Mouse (Mus musculus) limb, embryonic 12.5 days (tissue): Measurements from ENCODE around the gene Dnttip2. TPM values are rescaled to one million over a fixed set of nuclear protein-coding genes. Genes with fewer than 3 reads are reported as not detected.

Experiments used
- ATAC-seq: fragments of 200-750 bp; cut with Nextera tagmentation; 2 replicates; pipeline ENCODE4 v1.8.0; 2017; ENCODE audit warnings: low read depth, moderate TSS enrichment; ENCODE audit not compliant: insufficient number of reproducible peaks, insufficient read depth, low FRiP score, low TSS enrichment
- H3K27ac ChIP-seq: fragments of 300-500 bp; sonication (generic); 2 replicates; pipeline ENCODE4 v1.5.1; 2016; ENCODE audit warnings: mild to moderate bottlenecking, moderate library complexity
- H3K27me3 ChIP-seq: fragments of 300-500 bp; sonication (generic); 2 replicates; pipeline ENCODE4 v1.6.1; 2016; ENCODE audit warnings: mild to moderate bottlenecking, moderate library complexity
- H3K36me3 ChIP-seq: fragments of 300-500 bp; sonication (generic); 2 replicates; pipeline ENCODE4 v1.6.1; 2016; ENCODE audit warnings: mild to moderate bottlenecking, moderate library complexity
- H3K4me1 ChIP-seq: fragments of 300-500 bp; sonication (generic); replicated peaks from 2 replicates; pipeline ENCODE4 v1.6.1; 2016
- H3K4me2 ChIP-seq: fragments of 300-500 bp; sonication (generic); 2 replicates; pipeline ENCODE4 v1.6.1; 2016; ENCODE audit warnings: mild to moderate bottlenecking, moderate library complexity
- H3K4me3 ChIP-seq: fragments of 300-500 bp; sonication (generic); replicated peaks from 2 replicates; pipeline ENCODE4 v1.5.1; 2016; ENCODE audit warnings: mild to moderate bottlenecking
- H3K9ac ChIP-seq: fragments of 300-500 bp; sonication (generic); replicated peaks from 2 replicates; pipeline ENCODE4 v1.6.1; 2016; ENCODE audit warnings: mild to moderate bottlenecking, moderate library complexity
- H3K9me3 ChIP-seq: fragments of 300-500 bp; sonication (generic); 2 replicates; pipeline ENCODE4 v1.6.1; 2016; ENCODE audit warnings: mild to moderate bottlenecking, moderate library complexity
- WGBS: fragments of 180-500 bp; shearing (Covaris S2); methylation state at CpG from one replicate; pipeline ENCODE4 v1.1.7; 2016; 5-methylcytosine and 5-hydroxymethylcytosine counted together
- polyA plus RNA-seq: library from polyadenylated mRNA; unstranded; fragments of >200 nt; fragmentation: Nextera tagmentation; extraction: Ambion mirVana; gene quantifications from 2 replicates; pipeline ENCODE4 v1.2.1, GENCODE M21; 2016

Gene Dnttip2
- polyA plus RNA-seq, 1 experiment from 2014 or later: 86.5 TPM

GRCm38 (mm10) chr3:122291828-122292227 lies 17.6 kb downstream of the Dnttip2 start:
- no peaks in the 10 kb centered on the region for H3K36me3 ChIP-seq
- H3K4me3 ChIP-seq: peak overlapping the region; percentile 87; the same call in 1 of the 2 replicates
- no peaks in the 10 kb centered on the region for H3K9me3 ChIP-seq
- H3K27ac ChIP-seq: 0 out of 2 replicates have a peak overlapping the region, but pooled peaks have one; percentile 25
- H3K4me1 ChIP-seq: peaks cover 34% of the 10 kb centered on the region
- 65% methylated on average over 12 of the region's 12 CpGs for WGBS
- H3K4me2 ChIP-seq: peak overlapping the region; percentile 71
- no peak overlapping the region for H3K9ac ChIP-seq
- ATAC-seq: no peak
- no peaks in the 10 kb centered on the region for H3K27me3 ChIP-seq

DNA sequence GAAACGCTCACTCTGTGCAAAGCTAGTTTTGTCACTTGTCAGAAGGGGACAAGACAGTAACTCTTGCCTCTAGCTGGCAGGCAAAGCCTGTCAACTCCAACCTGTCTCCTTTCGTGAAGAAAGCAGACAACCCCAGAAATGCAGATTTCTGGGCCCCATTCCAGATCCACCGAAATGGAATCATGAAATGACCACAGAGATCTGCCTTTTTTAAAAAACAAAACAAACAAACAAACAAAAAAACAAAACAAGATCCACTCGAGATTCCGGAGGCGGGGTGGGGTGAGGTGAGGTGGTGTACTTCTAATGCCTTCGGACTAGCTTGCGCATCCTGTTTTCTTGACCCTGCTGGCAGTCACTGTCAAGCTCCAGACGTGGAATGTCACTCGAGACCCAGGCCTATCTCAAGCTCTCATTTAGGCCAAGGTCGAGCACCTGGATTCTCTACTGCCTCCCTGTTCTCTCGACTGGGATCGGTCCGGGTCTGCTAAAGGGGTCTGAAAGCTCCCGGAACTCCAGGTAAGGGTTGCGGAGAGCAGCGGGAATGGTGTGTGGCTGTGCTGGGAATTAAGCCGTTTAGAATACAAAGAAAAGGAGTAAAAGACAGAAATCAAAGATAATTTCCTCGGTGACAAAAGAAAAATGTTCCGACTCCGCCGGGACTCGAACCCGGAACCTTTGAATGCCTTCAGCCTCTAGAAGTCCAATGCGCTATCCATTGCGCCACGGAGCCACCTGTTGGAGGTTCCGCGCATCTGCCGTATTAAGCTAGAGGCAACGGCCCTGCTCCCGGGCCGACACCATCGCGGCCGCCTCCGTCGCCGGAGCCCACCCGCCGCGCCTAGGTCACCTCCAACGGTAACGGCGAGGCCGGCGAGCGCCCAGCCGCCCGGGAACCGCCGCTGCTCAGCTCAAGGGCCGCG lies 18.4 kb downstream of the Dnttip2 start:
- H3K4me1 ChIP-seq: peaks cover 38% of the 10 kb centered on the region
- H3K4me3 ChIP-seq: peak overlapping the region; percentile 87
- peak overlapping the region; percentile 99 for H3K27ac ChIP-seq
- H3K27me3 ChIP-seq: no peaks in the 10 kb centered on the region
- no peaks in the 10 kb centered on the region for H3K36me3 ChIP-seq
- WGBS: 7% methylated on average over 54 of the region's 54 CpGs
- ATAC-seq: peak; percentile 45; the same call in 1 of the 2 replicates
- H3K4me2 ChIP-seq: peak overlapping the region; percentile 71
- H3K9ac ChIP-seq: peak overlapping the region; percentile 93
- no peaks in the 10 kb centered on the region for H3K9me3 ChIP-seq

DNA sequence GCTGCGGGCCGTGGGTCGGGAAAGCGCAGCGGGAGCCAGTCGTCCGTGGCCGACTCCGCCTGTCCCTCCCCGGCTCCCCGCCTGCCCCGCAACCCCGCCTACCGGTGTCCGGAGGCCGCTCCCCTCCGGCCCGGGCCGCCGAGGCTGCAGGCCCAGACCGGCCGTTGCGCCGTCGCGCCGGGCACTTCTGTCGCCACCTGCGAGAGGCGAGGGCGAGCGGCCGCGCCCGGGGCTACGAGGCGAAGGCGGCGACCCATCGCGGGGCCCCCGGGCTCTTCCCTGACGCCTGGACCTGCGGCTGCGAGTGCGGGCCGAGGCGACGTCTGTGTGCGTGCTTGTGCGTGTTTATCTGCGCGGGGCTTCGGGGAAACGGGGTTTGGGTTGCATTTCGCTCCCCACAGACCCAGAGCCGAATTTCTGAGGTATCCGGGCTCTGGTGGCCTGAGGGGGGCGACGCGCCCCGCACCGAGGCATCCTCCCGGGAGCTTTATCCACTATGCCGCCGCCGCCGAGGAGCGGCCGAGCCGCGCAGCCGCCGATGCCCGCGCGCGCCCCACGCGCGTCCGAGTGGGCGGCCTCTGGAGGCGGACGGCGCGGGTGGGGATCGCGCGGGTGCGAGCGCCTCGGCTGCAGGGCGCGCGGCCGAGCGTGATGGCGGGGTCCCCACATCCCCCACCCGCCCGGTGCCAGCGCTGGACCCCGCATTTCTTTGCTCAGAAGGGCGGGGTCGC lies 19.2 kb downstream of the Dnttip2 start:
- H3K9ac ChIP-seq: peak overlapping the region; percentile 93
- peak overlapping the region; percentile 71 for H3K4me2 ChIP-seq
- no peaks in the 10 kb centered on the region for H3K9me3 ChIP-seq
- peak; percentile 21 for ATAC-seq
- under 1% methylated on average over 102 of the region's 105 CpGs for WGBS
- peak overlapping the region; percentile 87 for H3K4me3 ChIP-seq
- H3K27me3 ChIP-seq: no peaks in the 10 kb centered on the region
- no peaks in the 10 kb centered on the region for H3K36me3 ChIP-seq
- H3K27ac ChIP-seq: peak overlapping the region; percentile 99
- peaks cover 38% of the 10 kb centered on the region for H3K4me1 ChIP-seq

GRCm38 (mm10) chr3:122293954-122294850 lies 20.0 kb downstream of the Dnttip2 start, which contains the start of gene Bcar3:
TSS of gene Bcar3 (plus strand) at chr3:122294136.
- Histone ChIP-seq H3K9ac (peak within 1 kb of the TSS; percentile 93), H3K4me3 (peak within 1 kb of the TSS; percentile 87), H3K4me1 (peaks cover 38% of the 10 kb centered on the region), H3K36me3 (no peaks in the 10 kb centered on the region), H3K27ac (peak within 1 kb of the TSS; percentile 99), H3K4me2 (peak within 1 kb of the TSS; percentile 71), H3K27me3 (no peaks in the 10 kb centered on the region), H3K9me3 (no peaks in the 10 kb centered on the region)
- 2% methylated on average over 37 of the region's 37 CpGs for WGBS
- ATAC-seq: peak; percentile 83

GRCm38 (mm10) chr3:122295511-122295910 lies 21.3 kb downstream of the Dnttip2 start:
- Histone ChIP-seq H3K27me3 (no peaks in the 10 kb centered on the region), H3K36me3 (no peaks in the 10 kb centered on the region), H3K4me3 (no peak overlapping the region), H3K9ac (no peak overlapping the region), H3K9me3 (no peaks in the 10 kb centered on the region), H3K4me2 (no peak overlapping the region), H3K4me1 (peaks cover 38% of the 10 kb centered on the region), H3K27ac (peak overlapping the region; percentile 99)
- no peak for ATAC-seq
- WGBS: 13% methylated on average over 5 of the region's 5 CpGs

GRCm38 (mm10) chr3:122296979-122297378 lies 22.8 kb downstream of the Dnttip2 start:
- whole genome bisulfite sequencing: 68% methylated on average over 5 of the region's 5 CpGs
- no peak for ATAC-seq
- H3K27ac ChIP-seq: no peak overlapping the region
- no peaks in the 10 kb centered on the region for H3K9me3 ChIP-seq
- H3K9ac ChIP-seq: no peak overlapping the region
- peaks cover 33% of the 10 kb centered on the region for H3K4me1 ChIP-seq
- H3K36me3 ChIP-seq: no peaks in the 10 kb centered on the region
- peaks cover 2% of the 10 kb centered on the region; the same call in 1 of the 2 replicates for H3K27me3 ChIP-seq
- no peak overlapping the region for H3K4me3 ChIP-seq
- no peak overlapping the region for H3K4me2 ChIP-seq

DNA sequence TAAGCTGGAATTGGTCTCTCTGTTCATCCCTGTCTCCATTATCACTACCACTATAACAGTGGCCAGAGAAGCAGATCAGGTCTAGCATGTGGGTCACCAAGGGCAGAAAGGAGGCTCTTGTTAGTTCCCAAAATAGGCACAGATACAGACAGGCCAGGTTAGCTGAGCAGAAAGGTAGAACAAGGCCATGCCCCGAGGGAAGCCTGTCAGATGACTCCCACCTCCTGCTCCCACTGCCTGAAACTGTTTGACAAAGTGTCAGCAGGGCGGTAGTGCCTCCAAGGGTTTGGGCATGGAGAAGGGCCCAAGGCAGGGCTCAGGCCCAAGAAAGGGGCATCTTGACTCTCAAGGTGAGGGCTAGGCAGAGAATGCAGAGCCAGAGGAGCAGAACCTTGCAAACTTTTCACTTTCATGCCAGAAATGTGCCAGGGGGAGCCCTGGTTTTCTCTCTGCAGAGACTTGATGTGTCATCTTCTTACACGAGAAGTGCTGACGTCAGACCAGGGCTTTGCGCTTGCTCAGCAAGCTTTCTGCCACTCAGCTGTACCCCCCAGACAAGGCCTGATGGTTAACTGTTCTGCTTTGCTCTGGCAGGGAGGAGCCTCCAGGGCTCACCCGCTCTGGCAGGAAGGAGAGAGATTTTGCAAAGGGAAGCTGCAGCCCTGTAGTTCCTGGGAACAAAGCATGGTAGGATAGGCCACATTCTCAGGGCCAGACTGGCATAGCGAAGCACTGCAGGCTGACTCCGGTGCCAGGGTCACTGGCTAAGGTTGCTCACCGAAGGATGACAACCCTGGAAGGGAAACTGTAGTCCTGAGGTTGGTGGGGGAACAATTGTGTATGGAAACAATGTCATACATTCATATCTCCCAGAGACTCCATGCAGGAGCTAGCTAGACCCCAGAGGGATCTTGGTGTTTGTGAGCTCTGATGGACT lies 27.1 kb downstream of the Dnttip2 start:
- ATAC-seq: no peak
- H3K4me1 ChIP-seq: peaks cover 14% of the 10 kb centered on the region
- no peak overlapping the region for H3K4me3 ChIP-seq
- H3K27me3 ChIP-seq: peaks cover 2% of the 10 kb centered on the region; the same call in 1 of the 2 replicates
- 69% methylated on average over 9 of the region's 9 CpGs for WGBS
- H3K36me3 ChIP-seq: no peaks in the 10 kb centered on the region
- no peak overlapping the region for H3K9ac ChIP-seq
- H3K4me2 ChIP-seq: no peak overlapping the region
- H3K27ac ChIP-seq: no peak overlapping the region
- no peaks in the 10 kb centered on the region for H3K9me3 ChIP-seq

- 0 out of 2 replicates have a peak, but pooled peaks cover 8% of the 10 kb centered on the region for H3K4me1 ChIP-seq
Measured at GRCm38 (mm10) chr3:122304560-122304959, 30.4 kb downstream of the Dnttip2 start.

DNA sequence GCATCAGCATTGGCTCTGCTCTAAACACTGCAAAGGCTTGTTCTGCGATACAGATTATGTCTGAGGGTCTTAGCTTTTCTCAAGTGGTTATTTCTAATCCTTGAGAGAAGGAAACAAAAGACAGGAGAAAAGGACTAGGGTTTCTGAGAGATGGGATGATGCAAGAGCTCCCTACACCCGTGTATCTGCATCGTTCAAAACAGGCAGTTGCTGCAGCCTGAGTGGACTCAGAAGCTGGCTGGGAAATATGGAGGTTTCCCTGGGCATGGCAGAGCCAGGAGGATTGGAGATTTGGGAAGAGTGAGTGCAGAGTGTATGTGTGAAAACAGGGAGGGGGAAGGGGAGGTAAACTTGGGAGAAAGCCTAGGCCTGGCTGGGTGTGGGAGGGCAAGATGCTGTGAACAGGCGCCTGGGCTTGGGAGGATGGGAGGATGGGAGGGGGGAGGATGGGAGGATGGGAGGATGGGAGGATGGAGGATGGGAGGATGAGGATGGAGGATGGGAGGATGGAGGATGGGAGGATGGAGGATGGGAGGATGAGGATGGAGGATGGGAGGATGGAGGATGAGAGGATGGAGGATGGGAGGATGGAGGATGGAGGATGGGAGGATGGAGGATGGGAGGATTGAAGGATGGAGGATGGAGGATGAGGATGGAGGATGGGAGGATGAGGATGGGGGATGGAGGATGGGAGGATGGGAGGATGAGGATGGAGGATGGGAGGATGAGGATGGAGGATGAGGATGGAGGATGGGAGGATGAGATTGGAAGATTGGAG lies 33.9 kb downstream of the Dnttip2 start:
- H3K4me2 ChIP-seq: no peak overlapping the region
- H3K36me3 ChIP-seq: no peaks in the 10 kb centered on the region
- no peak overlapping the region for H3K27ac ChIP-seq
- no peak for ATAC-seq
- H3K27me3 ChIP-seq: no peaks in the 10 kb centered on the region; the same call in 1 of the 2 replicates
- WGBS: 70% methylated on average over 4 of the region's 4 CpGs
- no peak overlapping the region for H3K4me3 ChIP-seq
- no peak overlapping the region for H3K9ac ChIP-seq
- H3K4me1 ChIP-seq: peaks cover 8% of the 10 kb centered on the region; the same call in 1 of the 2 replicates
- no peaks in the 10 kb centered on the region for H3K9me3 ChIP-seq

More at GRCm38 (mm10) chr3:122304560-122304959, 30.4 kb downstream of the Dnttip2 start:
- no peak for ATAC-seq
- no peak overlapping the region for H3K9ac ChIP-seq
- no peak overlapping the region for H3K4me3 ChIP-seq
- WGBS: 82% methylated on average over 4 of the region's 4 CpGs
- no peak overlapping the region for H3K27ac ChIP-seq
- no peaks in the 10 kb centered on the region for H3K36me3 ChIP-seq
- H3K4me2 ChIP-seq: no peak overlapping the region
- H3K27me3 ChIP-seq: peaks cover 2% of the 10 kb centered on the region
- no peaks in the 10 kb centered on the region for H3K9me3 ChIP-seq
